Mouse (Mus musculus) forebrain, embryonic 11.5 days (tissue): ENCODE data around the gene Mpv17l2. TPM values are rescaled to one million over a fixed set of nuclear protein-coding genes. Genes with fewer than 3 reads are reported as not detected.

ENCODE experiments used
- ATAC-seq: fragments of 200-750 bp; cut with Nextera tagmentation; replicated peaks from 2 replicates; pipeline ENCODE4 v1.8.0; 2017; ENCODE audit warnings: moderate TSS enrichment; ENCODE audit not compliant: low FRiP score
- DNase-seq: peaks from one replicate; pipeline ENCODE4 v3.0.0-alpha.2; 2017; ENCODE audit warnings: low spot score
- H3K27ac ChIP-seq: fragments of 300-500 bp; sonication (generic); 2 replicates; pipeline ENCODE4 v1.5.1; 2014; ENCODE audit warnings: low read depth, low read length
- H3K27me3 ChIP-seq: fragments of 300-500 bp; sonication (generic); 2 replicates; pipeline ENCODE4 v1.6.1; 2014; ENCODE audit warnings: mild to moderate bottlenecking, low read length, mixed read lengths; ENCODE audit not compliant: control insufficient read depth, insufficient read depth
- H3K36me3 ChIP-seq: fragments of 300-500 bp; sonication (generic); 2 replicates; pipeline ENCODE4 v1.6.1; 2014; ENCODE audit warnings: mild to moderate bottlenecking, low read length, moderate library complexity, mixed read lengths; ENCODE audit not compliant: control insufficient read depth, insufficient read depth
- H3K4me1 ChIP-seq: fragments of 300-500 bp; sonication (generic); replicated peaks from 2 replicates; pipeline ENCODE4 v1.6.1; 2014; ENCODE audit warnings: low read length, mixed read lengths; ENCODE audit not compliant: control insufficient read depth, insufficient read depth
- H3K4me2 ChIP-seq: fragments of 300-500 bp; sonication (generic); 2 replicates; pipeline ENCODE4 v1.6.1; 2014; ENCODE audit warnings: low read depth, mild to moderate bottlenecking, low read length, moderate library complexity, mixed read lengths; ENCODE audit not compliant: severe bottlenecking
- H3K4me3 ChIP-seq: fragments of 300-500 bp; sonication (generic); 2 replicates; pipeline ENCODE4 v1.5.1; 2014; ENCODE audit warnings: low read depth, low read length
- H3K9ac ChIP-seq: fragments of 300-500 bp; sonication (generic); 2 replicates; pipeline ENCODE4 v1.6.1; 2014; ENCODE audit warnings: low read length
- H3K9me3 ChIP-seq: fragments of 300-500 bp; sonication (generic); 2 replicates; pipeline ENCODE4 v1.6.1; 2016; ENCODE audit warnings: low read length, mixed read lengths; ENCODE audit not compliant: control insufficient read depth
- WGBS: fragments of 180-500 bp; shearing (Covaris S2); extraction: QIAGEN DNeasy Blood & Tissue Kit; methylation state at CpG from one replicate; pipeline ENCODE4 v1.1.7; 2014; 5-methylcytosine and 5-hydroxymethylcytosine counted together
- polyA plus RNA-seq: library from polyadenylated mRNA; unstranded; fragments of >200 nt; fragmentation: Nextera tagmentation; extraction: Ambion mirVana; gene quantifications from 2 replicates; pipeline ENCODE4 v1.2.1, GENCODE M21; 2014

Gene Mpv17l2
- polyA plus RNA-seq, 1 experiment from 2014 or later = 31.0 TPM

- Histone ChIP-seq H3K9me3 (no peaks in the 10 kb centered on the region), H3K27ac (no peak overlapping the region), H3K4me1 (peaks cover 5% of the 10 kb centered on the region), H3K4me3 (no peak overlapping the region), H3K27me3 (no peaks in the 10 kb centered on the region), H3K36me3 (peaks cover 2% of the 10 kb centered on the region; the same call in 1 of the 2 replicates), H3K9ac (no peak overlapping the region), H3K4me2 (no peak overlapping the region)
- ATAC-seq = no peak
- DNase-seq = no peak
- WGBS = 80% methylated on average over 6 of the region's 6 CpGs
Observed at GRCm38 (mm10) chr8:70767503-70767902, 6.8 kb upstream of the Mpv17l2 start.

GRCm38 (mm10) chr8:70766571-70767440, 6.1 kb upstream of the Mpv17l2 start:
- peak; percentile 17; the same call in 1 of the 2 replicates for ATAC-seq
- Histone ChIP-seq H3K27me3 (no peaks in the 10 kb centered on the region), H3K9ac (peak overlapping the region; percentile 40), H3K27ac (no peak overlapping the region), H3K4me1 (peaks cover 5% of the 10 kb centered on the region), H3K4me3 (peak overlapping the region; percentile 17), H3K9me3 (no peaks in the 10 kb centered on the region), H3K36me3 (peaks cover 2% of the 10 kb centered on the region; the same call in 1 of the 2 replicates), H3K4me2 (peak overlapping the region; percentile 46)
- peak; percentile 73 for DNase-seq
- 8% methylated on average over 21 of the region's 21 CpGs for WGBS

GRCm38 (mm10) chr8:70765838-70766570, 5.3 kb upstream of the Mpv17l2 start:
- Histone ChIP-seq H3K9me3 (no peaks in the 10 kb centered on the region), H3K27me3 (no peaks in the 10 kb centered on the region), H3K4me3 (peak overlapping the region; percentile 17), H3K9ac (peak overlapping the region; percentile 40), H3K4me2 (peak overlapping the region; percentile 46), H3K27ac (no peak overlapping the region), H3K4me1 (peaks cover 7% of the 10 kb centered on the region), H3K36me3 (peaks cover 2% of the 10 kb centered on the region; the same call in 1 of the 2 replicates)
- WGBS = 3% methylated on average over 34 of the region's 34 CpGs
- DNase-seq = no peak
- no peak for ATAC-seq

- Histone ChIP-seq H3K27me3 (no peaks in the 10 kb centered on the region), H3K27ac (no peak overlapping the region), H3K9me3 (no peaks in the 10 kb centered on the region), H3K4me2 (peak overlapping the region; percentile 46), H3K9ac (no peak overlapping the region), H3K4me3 (no peak overlapping the region), H3K36me3 (no peaks in the 10 kb centered on the region; the same call in 1 of the 2 replicates), H3K4me1 (peaks cover 8% of the 10 kb centered on the region)
- DNase-seq (no peak), ATAC-seq (no peak)
- 80% methylated on average over 9 of the region's 9 CpGs for WGBS
Observed at GRCm38 (mm10) chr8:70765329-70765728, 4.6 kb upstream of the Mpv17l2 start.

GRCm38 (mm10) chr8:70764676-70765075, 3.9 kb upstream of the Mpv17l2 start:
- no peak overlapping the region for H3K27ac ChIP-seq
- H3K27me3 ChIP-seq = no peaks in the 10 kb centered on the region
- no peak for ATAC-seq
- H3K36me3 ChIP-seq = no peaks in the 10 kb centered on the region; the same call in 1 of the 2 replicates
- 93% methylated on average over 13 of the region's 13 CpGs for WGBS
- peaks cover 12% of the 10 kb centered on the region for H3K4me1 ChIP-seq
- no peak overlapping the region for H3K9ac ChIP-seq
- H3K9me3 ChIP-seq = no peaks in the 10 kb centered on the region
- no peak for DNase-seq
- no peak overlapping the region for H3K4me3 ChIP-seq
- no peak overlapping the region for H3K4me2 ChIP-seq

GRCm38 (mm10) chr8:70764026-70764425, 3.3 kb upstream of the Mpv17l2 start:
- 85% methylated on average over 8 of the region's 8 CpGs for WGBS
- DNase-seq (no peak), ATAC-seq (no peak)
- no peaks in the 10 kb centered on the region for H3K9me3 ChIP-seq
- peaks cover 12% of the 10 kb centered on the region for H3K4me1 ChIP-seq
- no peak overlapping the region for H3K27ac ChIP-seq
- H3K27me3 ChIP-seq = no peaks in the 10 kb centered on the region
- H3K4me3 ChIP-seq = no peak overlapping the region
- no peak overlapping the region for H3K9ac ChIP-seq
- no peaks in the 10 kb centered on the region; the same call in 1 of the 2 replicates for H3K36me3 ChIP-seq
- H3K4me2 ChIP-seq = no peak overlapping the region

- Histone ChIP-seq H3K9ac (no peak overlapping the region), H3K4me2 (no peak overlapping the region), H3K9me3 (no peaks in the 10 kb centered on the region), H3K4me1 (peaks cover 12% of the 10 kb centered on the region), H3K27me3 (no peaks in the 10 kb centered on the region), H3K4me3 (no peak overlapping the region), H3K27ac (no peak overlapping the region), H3K36me3 (no peaks in the 10 kb centered on the region; the same call in 1 of the 2 replicates)
- 8% methylated on average over 3 of the region's 3 CpGs for WGBS
- DNase-seq (peak; percentile 80), ATAC-seq (no peak)
Observed at GRCm38 (mm10) chr8:70763354-70763753, 2.6 kb upstream of the Mpv17l2 start.

- Histone ChIP-seq H3K9ac (no peak overlapping the region), H3K9me3 (no peaks in the 10 kb centered on the region), H3K36me3 (no peaks in the 10 kb centered on the region), H3K27me3 (no peaks in the 10 kb centered on the region), H3K27ac (no peak overlapping the region), H3K4me3 (no peak overlapping the region), H3K4me1 (peaks cover 12% of the 10 kb centered on the region), H3K4me2 (no peak overlapping the region)
- WGBS = 70% methylated on average over 1 of the region's 1 CpGs
- no peak for DNase-seq
- ATAC-seq = no peak
Observed at GRCm38 (mm10) chr8:70762118-70762517, 1.4 kb upstream of the Mpv17l2 start.
